Comparison of ENCODE assay signal across 10 mouse cellular contexts in the genomic region with DNA sequence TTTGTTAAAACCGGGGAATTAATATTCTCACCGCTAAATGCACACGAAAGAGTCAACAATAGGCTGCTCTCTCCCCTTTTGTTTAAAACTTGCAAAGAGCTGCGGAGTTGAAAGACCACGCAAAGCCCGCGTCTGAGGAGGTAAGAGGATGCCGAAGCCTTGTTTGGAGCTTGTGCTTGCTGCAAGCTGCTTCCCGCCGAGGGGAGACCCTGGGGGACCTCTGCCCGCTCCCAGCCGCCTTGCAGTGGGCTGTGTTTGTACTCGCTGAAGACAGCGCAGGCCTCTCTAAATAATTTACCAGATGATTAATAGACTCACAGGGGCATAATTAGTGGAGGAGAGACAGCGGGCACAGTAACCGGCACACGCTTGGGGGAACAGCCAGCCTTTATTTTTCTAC. TPM values are rescaled to one million over a fixed set of nuclear protein-coding genes. Genes with fewer than 3 reads are reported as not detected.
DNase-seq lines count a peak whose midpoint lies in the region; ATAC-seq and TF ChIP-seq lines count a peak whose summit lies in the region.
"Had no signal": no experiment of that assay in that cellular context is flagged by ENCODE, and none has a peak within 500 bp of the region (broad histone marks: within the 10 kb centered on the region; RNA-seq: fewer than 3 reads in every experiment).

No protein-coding gene starts in this region.

- H3K27me3 ChIP-seq in E14TG2a.4 (ENCODE audit: insufficient read depth, low read length) (peaks cover 49% of the 10 kb centered on the region), ES-Bruce4 (ENCODE audit: control insufficient read depth, insufficient read depth, low read length, poor library complexity, severe bottlenecking) (no peaks in the 10 kb centered on the region)
- H3K27me3 ChIP-seq in forebrain, postnatal 0 days (ENCODE audit: insufficient read depth, low read length): peaks cover 28% of the 10 kb centered on the region; the same call in 1 of the 2 replicates

- ATAC-seq in forebrain, postnatal 0 days: peak; percentile 23; the same call in 1 of the 2 replicates

- no peak for TF ChIP-seq CTCF in E14TG2a.4 (conservative IDR thresholded peaks at IDR 0.05; ENCODE audit: low read length)
- TF ChIP-seq CTCF in ES-Bruce4 (IDR thresholded peaks at IDR 0.05; ENCODE audit: low read depth, low read length): no peak
- TF ChIP-seq CTCF in forebrain, postnatal 0 days (IDR thresholded peaks at IDR 0.05; ENCODE audit: low read depth): no peak

- peak; percentile 49 for DNase-seq in forebrain, postnatal 0 days
- DNase-seq in mesoderm, embryonic 11.5 days (ENCODE audit: low read depth, low spot score): peak; percentile 55
- no peak for DNase-seq in adrenal gland, adult 8-10 months
- DNase-seq in right cerebral cortex, postnatal 36 days (ENCODE audit: low spot score in 2 of 2): no peak
- no peak for DNase-seq in urinary bladder, postnatal 4 days (ENCODE audit: low spot score in 2 of 2)
- DNase-seq in spleen, postnatal 10 days (ENCODE audit: low spot score in 2 of 2): no peak
- DNase-seq: adrenal gland, postnatal 14 days; kidney, adult 8-10 months had no signal

- TF ChIP-seq EP300 in ES-Bruce4 (IDR thresholded peaks at IDR 0.05; ENCODE audit: insufficient read depth, low read depth, low read length): no peak

- TF ChIP-seq POLR2A in ES-Bruce4 (IDR thresholded peaks at IDR 0.05; ENCODE audit: insufficient read depth, low read length): no peak

- 0 out of 2 replicates have a peak overlapping the region, but pooled peaks have one; percentile 15 for H3K9ac ChIP-seq in ES-Bruce4 (ENCODE audit: low read depth, poor library complexity, severe bottlenecking)
- H3K9ac ChIP-seq in forebrain, postnatal 0 days: peak overlapping the region; percentile 43

- WGBS in forebrain, postnatal 0 days: 2% methylated on average over 17 of the region's 17 CpGs

- H3K4me1 ChIP-seq in E14TG2a.4 (replicated peaks; ENCODE audit: low read depth, low read length) (peaks cover 48% of the 10 kb centered on the region), ES-Bruce4 (ENCODE audit: control insufficient read depth, insufficient read depth, low read length) (no peaks in the 10 kb centered on the region)
- H3K4me1 ChIP-seq in forebrain, postnatal 0 days (ENCODE audit: insufficient read depth): 0 out of 2 replicates have a peak, but pooled peaks cover 2% of the 10 kb centered on the region

- no peaks in the 10 kb centered on the region for H3K36me3 ChIP-seq in E14TG2a.4 (ENCODE audit: insufficient read depth, low read length)
- H3K36me3 ChIP-seq in ES-Bruce4 (ENCODE audit: control insufficient read depth, insufficient read depth, low read length, poor library complexity, severe bottlenecking): no peaks in the 10 kb centered on the region
- no peaks in the 10 kb centered on the region for H3K36me3 ChIP-seq in forebrain, postnatal 0 days (ENCODE audit: insufficient read depth)

- no peaks in the 10 kb centered on the region for H3K9me3 ChIP-seq in E14TG2a.4 (ENCODE audit: low read length)
- no peaks in the 10 kb centered on the region for H3K9me3 ChIP-seq in ES-Bruce4 (replicated peaks; ENCODE audit: control insufficient read depth, insufficient read depth, low read length, poor library complexity, severe bottlenecking)
- no peaks in the 10 kb centered on the region for H3K9me3 ChIP-seq in forebrain, postnatal 0 days (ENCODE audit: low read length)

- peak overlapping the region; percentile 70 for H3K4me2 ChIP-seq in forebrain, postnatal 0 days (ENCODE audit: low read depth)

- peak overlapping the region; percentile 62 for H3K4me3 ChIP-seq in E14TG2a.4 (replicated peaks; ENCODE audit: low read length)
- H3K4me3 ChIP-seq in ES-Bruce4 (ENCODE audit: low read depth, low read length): no peak overlapping the region; the same call in 1 of the 2 replicates
- H3K4me3 ChIP-seq in forebrain, postnatal 0 days (ENCODE audit: low read depth, low read length): peak overlapping the region; percentile 35

- H3K27ac ChIP-seq in ES-Bruce4 (ENCODE audit: insufficient read depth, low read length): no peak overlapping the region
- no peak overlapping the region for H3K27ac ChIP-seq in forebrain, postnatal 0 days (ENCODE audit: low read depth, low read length)

RNA-seq across cellular contexts. Expression of gene Ak8, which starts 51.2 kb away (rescaled TPM):
- polyA plus RNA-seq in ES-Bruce4 (2011; ENCODE audit: insufficient read depth, insufficient read length, low read depth, missing spikeins): 1.9 and 3.3 TPM in 2 replicates
- 1.1 and 1.7 TPM in 2 replicates for total RNA-seq in forebrain, postnatal 0 days (2014; rRNA removed)
- 3.4 and 5.2 TPM in 2 replicates for polyA plus RNA-seq in forebrain, postnatal 0 days (2015; fragmentation: Nextera tagmentation; extraction: Ambion mirVana)
- under 1 TPM; 0.20 to 0.80 (median 0.62) TPM for total RNA-seq in adrenal gland, adult 8-10 months (2022)
- total RNA-seq: adrenal gland, postnatal 14 days had no signal

RNA-seq across cellular contexts. Expression of gene Spaca9, which starts 51.7 kb away (rescaled TPM):
- polyA plus RNA-seq in ES-Bruce4 (2011; ENCODE audit: insufficient read depth, insufficient read length, low read depth, missing spikeins): 1.1 TPM in 1 of 2 replicates, not detected in the other
- total RNA-seq in forebrain, postnatal 0 days (2014; rRNA removed): not detected in 2 replicates
- 3.1 and 3.6 TPM in 2 replicates for polyA plus RNA-seq in forebrain, postnatal 0 days (2015; fragmentation: Nextera tagmentation; extraction: Ambion mirVana)
- under 1 TPM in 3 of 4 experiments, not detected in 1; 0.52 to 0.77 (median 0.75) TPM for total RNA-seq in adrenal gland, adult 8-10 months (2022)

Comparison
In these comparisons a context has a peak if more than half of its experiments do, and no peak if none do; other contexts are left out.
1. DNase-seq: peak in forebrain, postnatal 0 days (single experiment) and mesoderm, embryonic 11.5 days (single experiment); none in adrenal gland, adult 8-10 months (single experiment), right cerebral cortex, postnatal 36 days (0 of 2), urinary bladder, postnatal 4 days (0 of 2) and spleen, postnatal 10 days (0 of 2).